Mouse (Mus musculus) hindbrain, embryonic 12.5 days (tissue): ENCODE results near the gene Bckdk. TPM values are rescaled to one million over a fixed set of nuclear protein-coding genes. Genes with fewer than 3 reads are reported as not detected.
"Not testable (repeated sequence)": the region's sequence is repeated elsewhere in the genome, so short reads cannot be mapped to it uniquely, and the experiment has no call there.

Experiments used
- ATAC-seq: fragments of 200-750 bp; cut with Nextera tagmentation; 2 replicates; pipeline ENCODE4 v1.8.0; 2017; ENCODE audit warnings: moderate TSS enrichment; ENCODE audit not compliant: low FRiP score
- H3K27ac ChIP-seq: fragments of 300-500 bp; sonication (generic); 2 replicates; pipeline ENCODE4 v1.5.1; 2016; ENCODE audit warnings: mild to moderate bottlenecking
- H3K27me3 ChIP-seq: fragments of 300-500 bp; sonication (generic); 2 replicates; pipeline ENCODE4 v1.6.1; 2016; ENCODE audit warnings: mild to moderate bottlenecking
- H3K36me3 ChIP-seq: fragments of 300-500 bp; sonication (generic); 2 replicates; pipeline ENCODE4 v1.6.1; 2016; ENCODE audit warnings: mild to moderate bottlenecking
- H3K4me1 ChIP-seq: fragments of 300-500 bp; sonication (generic); 2 replicates; pipeline ENCODE4 v1.6.1; 2016
- H3K4me2 ChIP-seq: fragments of 300-500 bp; sonication (generic); replicated peaks from 2 replicates; pipeline ENCODE4 v1.6.1; 2016; ENCODE audit warnings: mild to moderate bottlenecking
- H3K4me3 ChIP-seq: fragments of 300-500 bp; sonication (generic); 2 replicates; pipeline ENCODE4 v1.5.1; 2016; ENCODE audit warnings: mild to moderate bottlenecking
- H3K9ac ChIP-seq: fragments of 300-500 bp; sonication (generic); 2 replicates; pipeline ENCODE4 v1.6.1; 2016; ENCODE audit warnings: mild to moderate bottlenecking, moderate library complexity
- H3K9me3 ChIP-seq: fragments of 300-500 bp; sonication (generic); replicated peaks from 2 replicates; pipeline ENCODE4 v1.6.1; 2016; ENCODE audit warnings: mild to moderate bottlenecking
- WGBS: fragments of 180-500 bp; shearing (Covaris S2); methylation state at CpG from one replicate; pipeline ENCODE4 v1.1.7; 2016; 5-methylcytosine and 5-hydroxymethylcytosine counted together
- polyA plus RNA-seq: library from polyadenylated mRNA; unstranded; fragments of >200 nt; fragmentation: Nextera tagmentation; extraction: Ambion mirVana; gene quantifications from 2 replicates; pipeline ENCODE4 v1.2.1, GENCODE M21; 2016

Bckdk gene
- polyA plus RNA-seq, 1 experiment from 2014 or later: 75.1 TPM

DNA sequence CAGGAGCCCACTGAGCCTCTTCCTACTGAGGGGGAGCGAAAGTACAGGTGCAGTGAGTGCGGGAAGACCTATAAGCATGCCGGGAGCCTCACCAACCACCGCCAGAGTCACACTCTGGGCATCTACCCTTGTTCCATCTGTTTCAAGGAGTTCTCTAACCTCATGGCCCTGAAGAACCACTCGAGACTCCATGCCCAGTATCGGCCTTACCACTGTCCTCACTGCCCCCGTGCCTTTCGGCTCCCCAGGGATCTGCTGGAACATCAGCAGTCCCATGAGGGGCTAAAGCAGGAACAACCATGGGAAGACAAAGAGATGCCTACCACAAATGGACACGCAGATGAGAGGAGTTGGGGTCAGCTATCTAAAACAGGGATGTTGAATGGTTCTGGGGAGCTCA is 24.6 kb upstream of the Bckdk start:
- WGBS: 96% methylated on average over 9 of the region's 9 CpGs
- H3K9me3 ChIP-seq: no peaks in the 10 kb centered on the region
- H3K4me1 ChIP-seq: peaks cover 26% of the 10 kb centered on the region
- H3K9ac ChIP-seq: no peak overlapping the region
- ATAC-seq: no peak
- no peak overlapping the region for H3K4me2 ChIP-seq
- peaks cover 65% of the 10 kb centered on the region for H3K36me3 ChIP-seq
- H3K27me3 ChIP-seq: no peaks in the 10 kb centered on the region
- no peak overlapping the region for H3K4me3 ChIP-seq
- no peak overlapping the region for H3K27ac ChIP-seq

- Histone ChIP-seq H3K27ac (no peak overlapping the region), H3K4me3 (no peak overlapping the region), H3K27me3 (no peaks in the 10 kb centered on the region), H3K4me1 (peaks cover 29% of the 10 kb centered on the region), H3K36me3 (peaks cover 75% of the 10 kb centered on the region), H3K9ac (no peak overlapping the region), H3K9me3 (no peaks in the 10 kb centered on the region), H3K4me2 (no peak overlapping the region)
- 88% methylated on average over 12 of the region's 12 CpGs for WGBS
- ATAC-seq: no peak
These were observed 23.5 kb upstream of the Bckdk start for GRCm38 (mm10) chr7:127880431-127880830.

DNA sequence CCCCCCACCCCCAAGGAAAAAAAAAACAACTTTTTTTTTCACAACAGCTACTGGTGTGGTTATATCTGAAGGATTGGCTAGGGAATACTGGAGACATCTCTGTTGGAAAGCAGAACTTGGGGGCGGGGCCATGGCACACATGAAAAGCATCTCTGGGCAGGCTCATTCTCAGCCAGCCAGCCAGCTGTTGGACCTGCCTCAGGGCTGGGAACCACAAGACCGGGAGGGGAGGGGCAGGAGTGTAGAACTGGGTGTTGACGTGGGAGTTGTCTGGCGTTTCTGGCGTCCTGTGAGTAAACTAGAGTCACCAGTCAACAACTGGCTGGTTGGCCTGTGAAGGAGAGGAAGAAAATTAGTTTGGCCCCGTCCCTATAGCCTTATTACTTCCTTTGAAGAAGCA is 17.9 kb upstream of the Bckdk start:
- H3K9me3 ChIP-seq: no peaks in the 10 kb centered on the region
- H3K27me3 ChIP-seq: no peaks in the 10 kb centered on the region
- H3K4me2 ChIP-seq: no peak overlapping the region
- WGBS: 78% methylated on average over 6 of the region's 6 CpGs
- H3K4me1 ChIP-seq: peaks cover 18% of the 10 kb centered on the region
- no peak overlapping the region for H3K27ac ChIP-seq
- H3K36me3 ChIP-seq: peaks cover 99% of the 10 kb centered on the region
- H3K4me3 ChIP-seq: no peak overlapping the region
- H3K9ac ChIP-seq: no peak overlapping the region
- ATAC-seq: no peak

DNA sequence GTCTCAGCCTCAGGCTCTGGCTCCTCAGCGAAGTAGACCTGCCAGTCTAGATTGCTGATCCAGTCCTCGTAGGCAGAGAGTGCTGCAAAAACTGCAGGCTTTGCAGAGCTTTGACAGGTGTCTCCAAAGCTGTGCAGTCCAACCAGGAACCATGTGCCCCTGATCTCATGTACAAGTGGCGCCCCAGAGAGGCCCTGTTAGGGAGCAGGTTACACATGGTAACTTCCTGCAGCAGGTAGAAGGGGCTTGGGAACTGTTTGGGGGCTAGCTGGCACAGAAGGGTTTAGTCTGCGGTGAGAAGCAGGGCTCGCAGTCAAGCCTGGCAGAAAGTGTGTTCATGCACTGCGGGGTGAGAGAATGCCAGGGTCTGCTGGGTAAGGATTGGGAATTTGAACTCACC is 17.3 kb upstream of the Bckdk start:
- no peaks in the 10 kb centered on the region for H3K9me3 ChIP-seq
- no peaks in the 10 kb centered on the region for H3K27me3 ChIP-seq
- H3K9ac ChIP-seq: no peak overlapping the region
- peaks cover 18% of the 10 kb centered on the region for H3K4me1 ChIP-seq
- H3K4me2 ChIP-seq: no peak overlapping the region
- H3K36me3 ChIP-seq: peaks cover 95% of the 10 kb centered on the region
- no peak for ATAC-seq
- WGBS: 93% methylated on average over 6 of the region's 6 CpGs
- no peak overlapping the region for H3K4me3 ChIP-seq
- no peak overlapping the region for H3K27ac ChIP-seq

DNA sequence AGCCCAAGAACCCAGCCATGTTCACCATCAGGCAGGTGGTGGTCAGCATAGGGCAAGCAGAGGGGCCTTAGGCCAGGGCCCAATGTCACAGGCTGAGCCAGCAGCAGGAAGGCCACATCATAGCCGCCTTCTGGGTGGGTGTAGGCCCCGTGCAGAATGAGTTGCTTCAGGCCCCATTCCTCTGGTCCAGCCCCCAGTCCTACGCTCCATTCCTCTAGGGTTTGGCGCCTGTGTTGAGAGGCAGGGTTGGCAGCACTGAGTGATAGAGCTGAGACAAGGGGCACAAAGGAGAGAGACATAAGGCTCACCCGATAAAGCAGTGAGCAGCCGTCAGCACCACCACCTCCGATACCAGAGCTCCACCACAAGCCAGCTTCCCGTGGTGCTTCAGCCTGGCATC is 16.7 kb upstream of the Bckdk start:
- no peak overlapping the region for H3K27ac ChIP-seq
- ATAC-seq: no peak
- H3K4me3 ChIP-seq: no peak overlapping the region
- WGBS: 89% methylated on average over 8 of the region's 8 CpGs
- no peak overlapping the region for H3K4me2 ChIP-seq
- H3K4me1 ChIP-seq: peaks cover 18% of the 10 kb centered on the region
- no peaks in the 10 kb centered on the region for H3K9me3 ChIP-seq
- H3K27me3 ChIP-seq: no peaks in the 10 kb centered on the region
- no peak overlapping the region for H3K9ac ChIP-seq
- peaks cover 89% of the 10 kb centered on the region for H3K36me3 ChIP-seq

DNA sequence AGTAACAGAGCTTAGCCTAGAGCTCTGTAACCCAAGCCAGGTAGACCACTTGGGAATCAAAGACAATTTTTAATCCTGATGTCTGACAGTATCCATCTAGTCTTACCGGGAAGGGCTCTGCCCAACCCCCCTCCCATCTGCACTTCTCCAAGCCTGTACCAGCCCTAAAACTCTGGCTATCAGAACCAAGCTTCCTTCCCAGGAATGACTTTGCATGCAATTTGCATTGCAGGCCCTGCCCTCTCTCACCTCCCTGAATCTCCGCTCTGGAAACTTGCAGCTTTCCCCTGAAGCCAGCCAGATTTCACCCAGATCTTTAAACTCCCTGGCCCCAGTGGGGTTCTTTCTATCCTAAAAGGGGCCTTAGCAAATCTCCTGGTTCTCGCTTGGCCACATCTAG is 16.1 kb upstream of the Bckdk start:
- Histone ChIP-seq H3K9ac (no peak overlapping the region), H3K4me2 (no peak overlapping the region), H3K27me3 (no peaks in the 10 kb centered on the region), H3K27ac (no peak overlapping the region), H3K9me3 (no peaks in the 10 kb centered on the region), H3K4me3 (no peak overlapping the region), H3K4me1 (peaks cover 18% of the 10 kb centered on the region), H3K36me3 (peaks cover 85% of the 10 kb centered on the region)
- no peak for ATAC-seq
- WGBS: 86% methylated on average over 3 of the region's 3 CpGs

GRCm38 (mm10) chr7:127888821-127889220 is 15.1 kb upstream of the Bckdk start:
- no peak overlapping the region for H3K4me3 ChIP-seq
- H3K36me3 ChIP-seq: peaks cover 81% of the 10 kb centered on the region
- 67% methylated on average over 3 of the region's 3 CpGs for WGBS
- ATAC-seq: no peak
- H3K9ac ChIP-seq: no peak overlapping the region
- no peaks in the 10 kb centered on the region for H3K9me3 ChIP-seq
- no peak overlapping the region for H3K27ac ChIP-seq
- peaks cover 14% of the 10 kb centered on the region for H3K4me1 ChIP-seq
- H3K27me3 ChIP-seq: no peaks in the 10 kb centered on the region
- no peak overlapping the region for H3K4me2 ChIP-seq

DNA sequence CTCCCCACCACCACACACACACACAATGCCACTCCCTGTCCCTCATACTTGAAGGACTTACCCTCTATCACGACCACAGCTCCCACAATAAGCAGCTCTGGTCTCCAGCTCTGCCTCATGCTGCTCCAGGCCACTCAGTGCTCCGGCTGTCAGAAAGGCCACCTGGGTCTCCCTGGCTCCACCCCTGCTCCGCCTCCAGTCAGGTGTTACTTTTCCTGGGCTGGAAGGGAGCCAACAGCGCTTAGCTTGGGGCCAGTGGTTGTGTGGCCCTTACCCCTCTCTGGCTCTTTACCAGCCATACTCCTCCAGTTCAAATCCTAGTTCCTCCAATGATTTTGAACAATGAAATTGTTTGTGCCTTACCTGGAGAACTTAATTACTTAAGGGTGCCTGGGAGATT is 13.1 kb upstream of the Bckdk start, which contains the start of gene Prss53:
Prss53 (minus strand) TSS at position 173 of the 400 bp plus-strand sequence.
- no peak for ATAC-seq
- H3K36me3 ChIP-seq: peaks cover 62% of the 10 kb centered on the region
- H3K4me3 ChIP-seq: no peak within 1 kb of the TSS
- 30% methylated on average over 4 of the region's 4 CpGs for WGBS
- H3K27me3 ChIP-seq: no peaks in the 10 kb centered on the region
- no peak within 1 kb of the TSS for H3K27ac ChIP-seq
- no peak within 1 kb of the TSS for H3K4me2 ChIP-seq
- H3K4me1 ChIP-seq: peaks cover 8% of the 10 kb centered on the region
- no peaks in the 10 kb centered on the region for H3K9me3 ChIP-seq
- no peak within 1 kb of the TSS for H3K9ac ChIP-seq

- Histone ChIP-seq H3K4me2 (peak overlapping the region; percentile 79), H3K9me3 (no peaks in the 10 kb centered on the region), H3K27ac (no peak overlapping the region), H3K4me3 (peak overlapping the region; percentile 58), H3K27me3 (no peaks in the 10 kb centered on the region), H3K4me1 (peaks cover 8% of the 10 kb centered on the region), H3K36me3 (peaks cover 25% of the 10 kb centered on the region), H3K9ac (no peak overlapping the region)
- 86% methylated on average over 5 of the region's 5 CpGs for WGBS
- ATAC-seq: no peak
These were observed 9.4 kb upstream of the Bckdk start for GRCm38 (mm10) chr7:127894480-127894879.

DNA sequence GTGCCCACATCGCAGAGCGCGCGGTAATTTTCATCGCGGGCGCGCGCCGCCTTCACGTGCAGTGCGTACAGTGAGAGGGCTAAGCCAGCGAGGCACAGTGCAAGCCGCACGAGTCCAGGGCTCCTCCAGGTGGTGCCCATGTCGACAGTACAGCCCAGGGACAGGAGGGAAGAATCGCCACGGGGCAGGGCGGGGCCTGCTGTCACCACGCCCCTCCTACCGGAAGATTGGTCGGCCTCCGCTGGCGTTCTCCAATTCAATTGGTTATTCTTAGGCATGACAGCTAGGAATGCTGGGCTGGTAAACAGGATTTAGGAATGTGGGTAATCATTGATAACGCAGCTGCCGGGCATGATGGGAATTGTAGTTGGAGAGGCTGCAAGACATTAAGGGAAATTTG is 8.4 kb upstream of the Bckdk start, which contains the start of the genes Gm21974 and Vkorc1:
Gm21974 (minus strand) TSS at position 13 of the 400 bp plus-strand sequence.
Vkorc1 (minus strand) TSS at position 176 of the 400 bp plus-strand sequence.
- Histone ChIP-seq H3K4me2 (peak within 1 kb of the TSS; percentile 79), H3K27me3 (no peaks in the 10 kb centered on the region), H3K4me1 (peaks cover 8% of the 10 kb centered on the region), H3K4me3 (peak within 1 kb of the TSS; percentile 58), H3K27ac (peak within 1 kb of the TSS; percentile 79), H3K36me3 (peaks cover 16% of the 10 kb centered on the region), H3K9ac (peak within 1 kb of the TSS; percentile 72), H3K9me3 (no peaks in the 10 kb centered on the region)
- under 1% methylated on average over 26 of the region's 26 CpGs for WGBS
- peak; percentile 98 for ATAC-seq

GRCm38 (mm10) chr7:127895891-127896290 is 8.0 kb upstream of the Bckdk start:
- ATAC-seq: peak; percentile 15
- H3K27ac ChIP-seq, H3K27me3 ChIP-seq, H3K4me3 ChIP-seq, H3K4me1 ChIP-seq, H3K9ac ChIP-seq, H3K9me3 ChIP-seq: not testable (repeated sequence)
- WGBS: 71% methylated on average over 7 of the region's 7 CpGs
- Histone ChIP-seq H3K4me2 (peak overlapping the region; percentile 79), H3K36me3 (peaks cover 11% of the 10 kb centered on the region; the same call in 1 of the 2 replicates)

GRCm38 (mm10) chr7:127896384-127896783 is 7.5 kb upstream of the Bckdk start:
- H3K4me3 ChIP-seq: no peak overlapping the region
- no peaks in the 10 kb centered on the region for H3K9me3 ChIP-seq
- H3K4me2 ChIP-seq: no peak overlapping the region
- H3K27me3 ChIP-seq: no peaks in the 10 kb centered on the region
- H3K9ac ChIP-seq: no peak overlapping the region
- no peak overlapping the region for H3K27ac ChIP-seq
- no peak for ATAC-seq
- H3K4me1 ChIP-seq: peaks cover 8% of the 10 kb centered on the region
- 61% methylated on average over 13 of the region's 13 CpGs for WGBS
- peaks cover 8% of the 10 kb centered on the region; the same call in 1 of the 2 replicates for H3K36me3 ChIP-seq

DNA sequence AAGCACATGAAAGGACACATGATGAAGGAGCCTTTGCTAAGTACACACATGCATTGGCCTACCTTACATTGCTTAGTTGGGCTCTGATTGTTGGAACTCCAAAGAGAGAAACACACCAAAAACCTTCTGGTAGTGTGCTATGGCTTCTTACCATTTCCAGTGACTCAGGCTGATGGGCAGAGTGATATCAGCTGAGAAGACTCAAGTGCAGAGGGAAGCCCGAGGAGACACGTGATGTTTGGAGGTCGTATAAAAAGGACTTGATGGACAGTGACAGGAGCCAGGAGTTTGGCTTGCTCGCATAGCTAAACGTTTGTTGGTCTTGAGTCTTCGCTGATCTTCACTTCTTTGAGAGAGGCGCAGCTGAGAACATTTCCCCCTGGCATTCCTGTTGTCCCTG is 6.3 kb upstream of the Bckdk start:
- ATAC-seq: no peak
- Histone ChIP-seq H3K4me1 (peaks cover 8% of the 10 kb centered on the region), H3K4me3 (no peak overlapping the region), H3K36me3 (peaks cover 8% of the 10 kb centered on the region; the same call in 1 of the 2 replicates), H3K4me2 (no peak overlapping the region), H3K9ac (no peak overlapping the region), H3K9me3 (no peaks in the 10 kb centered on the region), H3K27me3 (no peaks in the 10 kb centered on the region), H3K27ac (no peak overlapping the region)
- WGBS: 89% methylated on average over 7 of the region's 7 CpGs
